Mouse (Mus musculus) ES-E14 (cell line): ENCODE measurements around the gene Pcyt1a. TPM values are rescaled to one million over a fixed set of nuclear protein-coding genes. Genes with fewer than 3 reads are reported as not detected.

ENCODE experiments used
- DNase-seq: peaks from one replicate; pipeline ENCODE4 v3.0.0-alpha.2; 2013; ENCODE audit warnings: low read depth, low spot score
- H3K27ac ChIP-seq: 2 replicates; pipeline ENCODE4 v1.5.1; 2012; ENCODE audit warnings: low read depth, mild to moderate bottlenecking, low read length, moderate library complexity, mixed read lengths; ENCODE audit not compliant: poor library complexity, insufficient read depth, severe bottlenecking
- H3K36me3 ChIP-seq: 2 replicates; pipeline ENCODE4 v1.6.1; 2012; ENCODE audit warnings: mild to moderate bottlenecking, low read length, moderate library complexity, mixed read lengths; ENCODE audit not compliant: control insufficient read depth, poor library complexity, insufficient read depth, severe bottlenecking
- H3K4me1 ChIP-seq, 2 experiments: fragments of 150-350 bp in 1 of 2; sonication (generic) in 1 of 2; 2 replicates each; pipeline ENCODE4 v1.6.1; 2012; ENCODE audit warnings: low read length in 2 of 2, mild to moderate bottlenecking in 1 of 2, mixed read lengths in 1 of 2; ENCODE audit not compliant: control insufficient read depth in 2 of 2, insufficient read depth in 2 of 2, poor library complexity in 1 of 2
- H3K4me3 ChIP-seq, 2 experiments: fragments of 150-350 bp in 1 of 2; sonication (generic) in 1 of 2; 2 replicates each; pipeline ENCODE4 v1.5.1; 2012; ENCODE audit warnings: low read length in 2 of 2, low read depth in 1 of 2, mild to moderate bottlenecking in 1 of 2, mixed read lengths in 1 of 2; ENCODE audit not compliant: insufficient read depth in 1 of 2, poor library complexity in 1 of 2, severe bottlenecking in 1 of 2
- H3K9ac ChIP-seq: 2 replicates; pipeline ENCODE4 v1.6.1; 2012; ENCODE audit warnings: low read depth, mild to moderate bottlenecking, low read length, mixed read lengths; ENCODE audit not compliant: poor library complexity, insufficient read depth, severe bottlenecking
- H3K9me3 ChIP-seq: fragments of 150-350 bp; sonication (generic); 2 replicates; pipeline ENCODE4 v1.6.1; 2012; ENCODE audit warnings: low read depth, mild to moderate bottlenecking, low read length; ENCODE audit not compliant: control insufficient read depth, insufficient read depth
- CHD2 ChIP-seq: IDR thresholded peaks from 2 replicates; pipeline ENCODE4 v1.6.1; 2014; ENCODE audit warnings: mild to moderate bottlenecking, low read depth, low read length, inconsistent platforms
- HCFC1 ChIP-seq: IDR thresholded peaks from 2 replicates; pipeline ENCODE4 v1.6.1; 2012; ENCODE audit warnings: low read length, inconsistent platforms, borderline replicate concordance; ENCODE audit not compliant: insufficient read depth
- MAFK ChIP-seq: IDR thresholded peaks from 2 replicates; pipeline ENCODE4 v1.6.1; 2014; ENCODE audit warnings: mild to moderate bottlenecking, low read depth, low read length, inconsistent platforms; ENCODE audit not compliant: insufficient read depth
- ZC3H11A ChIP-seq: IDR thresholded peaks from 2 replicates; pipeline ENCODE4 v1.6.1; 2012; ENCODE audit warnings: low read depth, mild to moderate bottlenecking, inconsistent platforms, low read length, borderline replicate concordance
- ZNF384 ChIP-seq: IDR thresholded peaks from 2 replicates; pipeline ENCODE4 v1.6.1; 2012; ENCODE audit warnings: low read depth, low read length, inconsistent platforms
- in situ Hi-C, 2 experiments: fragments of 600-800 bp; cut with MboI; formaldehyde crosslinking; loops; one replicate each; pipeline ENCODE4 v1.15.1; 2025; ENCODE audit warnings: low sequenced_read_pairs in 2 of 2, inconsistent platforms in 1 of 2; ENCODE audit not compliant: unreplicated experiment in 2 of 2
- total RNA-seq: library from RNA; depleted of rRNA; stranded (reverse); fragments of 300-350 nt; gene quantifications from 2 replicates; pipeline ENCODE4 v1.2.3, GENCODE M21; 2012

Gene Pcyt1a
- total RNA-seq, 1 experiment: 18.2 TPM

DNA sequence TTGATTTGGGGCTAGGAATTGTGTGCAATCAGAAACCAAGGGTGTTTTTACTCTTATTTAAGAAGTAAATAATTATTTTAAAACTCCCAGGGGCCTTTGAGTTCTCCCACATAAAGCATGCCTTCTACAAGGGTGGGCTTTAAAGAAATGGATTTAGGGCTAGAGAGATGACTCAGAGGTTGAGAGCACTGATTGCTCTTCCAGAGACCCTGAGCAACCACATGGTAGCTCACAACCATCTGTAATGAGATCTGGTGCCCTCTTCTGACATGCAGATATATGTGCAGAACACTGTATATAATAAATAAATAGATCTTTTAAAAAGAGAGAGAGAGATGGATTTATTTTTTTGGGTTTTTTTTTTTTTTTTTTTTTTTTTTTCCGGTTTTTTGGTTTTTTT lies 34.2 kb downstream of the Pcyt1a start:
- Histone ChIP-seq H3K9ac (no peak overlapping the region), H3K36me3 (peaks cover 5% of the 10 kb centered on the region), H3K4me1 (peaks cover 0 to 3% of the 10 kb centered on the region in 2 experiments; a peak in 1 of 4 replicates), H3K9me3 (no peaks in the 10 kb centered on the region), H3K4me3 (no peak overlapping the region), H3K27ac (no peak overlapping the region)
- 0 out of 2 replicates have a peak, but pooled peaks have one; percentile 41 for TF ChIP-seq ZNF384
- no peak for TF ChIP-seq HCFC1
- DNase-seq: no peak
- in situ Hi-C loops: no loop called here

DNA sequence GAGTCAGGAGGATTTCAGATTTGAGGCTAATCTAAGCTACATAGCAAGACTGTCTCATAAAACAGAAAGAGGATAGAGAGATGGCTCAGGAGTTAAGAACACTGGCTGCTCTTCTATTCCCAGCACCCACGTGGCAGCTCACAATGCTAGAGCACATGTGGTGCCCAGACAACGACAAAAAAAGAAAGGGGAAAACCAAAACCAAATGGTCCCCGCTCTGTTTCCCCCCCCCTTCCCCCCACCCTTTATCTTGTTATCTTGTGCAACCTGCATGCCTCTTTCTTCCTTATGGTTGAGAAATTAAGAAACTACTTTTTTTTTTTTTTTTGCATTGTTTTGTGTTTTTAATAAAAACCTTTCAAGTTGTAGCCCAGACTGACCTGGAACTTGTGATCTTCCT lies 37.8 kb downstream of the Pcyt1a start:
- no peak overlapping the region for H3K4me3 ChIP-seq
- H3K27ac ChIP-seq: no peak overlapping the region
- DNase-seq: no peak
- peaks cover 2% of the 10 kb centered on the region for H3K36me3 ChIP-seq
- H3K9me3 ChIP-seq: no peaks in the 10 kb centered on the region
- TF ChIP-seq ZNF384: no peak
- TF ChIP-seq MAFK: no peak
- TF ChIP-seq CHD2: no peak
- TF ChIP-seq ZC3H11A: no peak
- no peak for TF ChIP-seq HCFC1
- in situ Hi-C loops: no loop called here
- H3K4me1 ChIP-seq: no peaks in the 10 kb centered on the region
- no peak overlapping the region for H3K9ac ChIP-seq

GRCm38 (mm10) chr16:32469404-32470105 lies 38.8 kb downstream of the Pcyt1a start:
- H3K4me3 ChIP-seq: no peak overlapping the region
- no peaks in the 10 kb centered on the region for H3K4me1 ChIP-seq
- DNase-seq: no peak
- H3K27ac ChIP-seq: no peak overlapping the region
- H3K36me3 ChIP-seq: peaks cover 2% of the 10 kb centered on the region
- H3K9me3 ChIP-seq: no peaks in the 10 kb centered on the region
- no peak overlapping the region for H3K9ac ChIP-seq
- TF ChIP-seq HCFC1 (no peak), ZC3H11A (no peak), CHD2 (no peak), MAFK (no peak), ZNF384 (no peak)
- in situ Hi-C loops: no loop called here

- Histone ChIP-seq H3K4me1 (no peaks in the 10 kb centered on the region), H3K27ac (no peak overlapping the region), H3K9ac (no peak overlapping the region), H3K9me3 (no peaks in the 10 kb centered on the region), H3K36me3 (no peaks in the 10 kb centered on the region), H3K4me3 (no peak overlapping the region)
- no peak for DNase-seq
- TF ChIP-seq HCFC1: no peak
- in situ Hi-C loops: no loop called here
Observed at GRCm38 (mm10) chr16:32472276-32473015, 41.7 kb downstream of the Pcyt1a start.

- DNase-seq: no peak
- H3K27ac ChIP-seq: no peak overlapping the region
- H3K4me1 ChIP-seq: no peaks in the 10 kb centered on the region
- TF ChIP-seq ZNF384: no peak
- no peak for TF ChIP-seq CHD2
- TF ChIP-seq ZC3H11A: no peak
- no peak for TF ChIP-seq HCFC1
- no peak for TF ChIP-seq MAFK
- no peak overlapping the region for H3K9ac ChIP-seq
- in situ Hi-C loops: no loop called here
- no peak overlapping the region for H3K4me3 ChIP-seq
- no peaks in the 10 kb centered on the region for H3K36me3 ChIP-seq
- H3K9me3 ChIP-seq: no peaks in the 10 kb centered on the region
Observed at GRCm38 (mm10) chr16:32477315-32477714, 46.6 kb downstream of the Pcyt1a start.
